In genomic region chr17:25911816-25912215, GRCm38 (mm10) we compare ENCODE assay signal across 8 mouse cellular contexts. TPM values are rescaled to one million over a fixed set of nuclear protein-coding genes. Genes with fewer than 3 reads are reported as not detected.
DNase-seq lines count a peak whose midpoint lies in the region; TF ChIP-seq lines count a peak whose summit lies in the region.
"Had no signal": no experiment of that assay in that cellular context is flagged by ENCODE, and none has a peak within 500 bp of the region (broad histone marks: within the 10 kb centered on the region; RNA-seq: fewer than 3 reads in every experiment).

No protein-coding gene starts in this region.

- H3K9me3 ChIP-seq in midbrain, embryonic 10.5 days (replicated peaks): no peaks in the 10 kb centered on the region

- H3K9ac ChIP-seq in liver, adult 2 months (ENCODE audit: low read depth, low read length): no peak overlapping the region

- H3ac ChIP-seq in myocyte (ENCODE audit: control insufficient read depth, insufficient read length): no peak overlapping the region

- no peak for TF ChIP-seq POLR2A in liver, adult 2 months (IDR thresholded peaks at IDR 0.05; ENCODE audit: extremely low read depth, insufficient read depth, low read length)
- TF ChIP-seq POLR2A in myocyte (IDR thresholded peaks at IDR 0.05; ENCODE audit: insufficient read length, low read depth): no peak

- TF ChIP-seq CTCF in liver, adult 2 months (IDR thresholded peaks at IDR 0.05; ENCODE audit: low read depth, low read length): no peak

- DNase-seq in liver, adult 2 months (ENCODE audit: extremely low read depth, low read depth, low spot score): peak; percentile 71
- no peak for DNase-seq in liver
- DNase-seq in brain, adult 2 months (ENCODE audit: low read depth, low spot score): peak; percentile 93
- DNase-seq in heart, postnatal 10 days: peak; percentile 33 to 54
- DNase-seq in frontal cortex, postnatal 10 days (ENCODE audit: low spot score in 2 of 2): no peak
- no peak for DNase-seq in midbrain, embryonic 10.5 days (ENCODE audit: low spot score)

- H3K4me1 ChIP-seq in liver, adult 2 months (ENCODE audit: control insufficient read depth, insufficient read depth, low read length): peaks cover 20% of the 10 kb centered on the region
- H3K4me1 ChIP-seq in midbrain, embryonic 10.5 days: no peaks in the 10 kb centered on the region

- H3K79me2 ChIP-seq in liver, adult 2 months (ENCODE audit: control insufficient read depth, insufficient read depth, low read length): peaks cover 30% of the 10 kb centered on the region
- H3K79me2 ChIP-seq in myocyte (ENCODE audit: control insufficient read depth, insufficient read depth): peaks cover 62% of the 10 kb centered on the region

- WGBS in liver, adult 2 months: 62% methylated on average over 4 of the region's 4 CpGs
- WGBS in midbrain, embryonic 10.5 days: 94% methylated on average over 4 of the region's 4 CpGs

- peak overlapping the region; percentile 10 for H3K4me2 ChIP-seq in myocyte (ENCODE audit: low read depth)

- no peaks in the 10 kb centered on the region for H3K27me3 ChIP-seq in liver, adult 2 months (ENCODE audit: control insufficient read depth, insufficient read depth, low read length)
- no peaks in the 10 kb centered on the region for H3K27me3 ChIP-seq in myocyte (ENCODE audit: control insufficient read depth, insufficient read depth, insufficient read length)
- no peaks in the 10 kb centered on the region for H3K27me3 ChIP-seq in midbrain, embryonic 10.5 days (ENCODE audit: low read depth, poor library complexity, severe bottlenecking)

- intact Hi-C loops in heart, postnatal 10 days (cut with DNase I): no loop called here

- no peak overlapping the region for H3K27ac ChIP-seq in liver, adult 2 months (replicated peaks; ENCODE audit: insufficient read depth, low read depth, low read length)
- no peak overlapping the region for H3K27ac ChIP-seq in midbrain, embryonic 10.5 days (replicated peaks)

- no peak overlapping the region for H3K4me3 ChIP-seq in liver, adult 2 months (ENCODE audit: insufficient read depth, low read depth, low read length)
- no peak overlapping the region for H3K4me3 ChIP-seq in myocyte
- no peak overlapping the region for H3K4me3 ChIP-seq in midbrain, embryonic 10.5 days

- H3K36me3 ChIP-seq in liver, adult 2 months (ENCODE audit: control insufficient read depth, insufficient read depth, low read length): no peaks in the 10 kb centered on the region
- H3K36me3 ChIP-seq in myocyte (ENCODE audit: control insufficient read depth, insufficient read depth): no peaks in the 10 kb centered on the region
- peaks cover 19% of the 10 kb centered on the region for H3K36me3 ChIP-seq in midbrain, embryonic 10.5 days

TF ChIP-seq in myocyte, 11 proteins besides CTCF, POLR2A, EP300 and RAD21:
- no peak for TF ChIP-seq TCF12 (IDR thresholded peaks at IDR 0.05; ENCODE audit: insufficient read depth, poor library complexity, severe bottlenecking)
- TF ChIP-seq REST (IDR thresholded peaks at IDR 0.05; ENCODE audit: insufficient read depth, insufficient read length): no peak
- no peak for TF ChIP-seq SRF (IDR thresholded peaks at IDR 0.05; ENCODE audit: control insufficient read depth, insufficient read length, low read depth)
- no peak for TF ChIP-seq MYOG (IDR thresholded peaks at IDR 0.05; ENCODE audit: control insufficient read depth in 1 of 3, insufficient read depth in 1 of 3, insufficient read length in 2 of 3, low read depth in 2 of 3)
- TF ChIP-seq TCF3 (IDR thresholded peaks at IDR 0.05; ENCODE audit: insufficient read length, low read depth): no peak
- no peak for TF ChIP-seq CEBPB (IDR thresholded peaks at IDR 0.05; ENCODE audit: insufficient read depth, poor library complexity, severe bottlenecking)
- no peak for TF ChIP-seq MAX (IDR thresholded peaks at IDR 0.05; ENCODE audit: low read depth)
- no peak for TF ChIP-seq USF1 (IDR thresholded peaks at IDR 0.05; ENCODE audit: low read depth)
- TF ChIP-seq MYOD1 (IDR thresholded peaks at IDR 0.05; ENCODE audit: control insufficient read depth in 1 of 3, insufficient read length in 2 of 3, low read depth in 2 of 3): no peak
- TF ChIP-seq POLR2AphosphoS2 (IDR thresholded peaks at IDR 0.05; ENCODE audit: insufficient read length, low read depth): no peak
- no peak for TF ChIP-seq E2F4 (IDR thresholded peaks at IDR 0.05; ENCODE audit: insufficient read depth)

RNA-seq across cellular contexts. Expression of gene Rab40c, which starts 7.7 kb away (rescaled TPM):
- total RNA-seq in liver, adult 2 months (2014; rRNA removed): 6.1 and 7.2 TPM in 2 replicates
- polyA plus RNA-seq in liver, adult 2 months (2012; rRNA removed): 22.8 and 24.1 TPM in 2 replicates
- 10 to 100 TPM; 13.4 to 18.8 TPM for total RNA-seq in heart, postnatal 10 days (2021)
- polyA plus RNA-seq in myocyte (2012; fragmentation: generic; extraction: Trizol): 18.3 TPM
- polyA plus RNA-seq in midbrain, embryonic 10.5 days (2016; fragmentation: Nextera tagmentation; extraction: Ambion mirVana): 29.8 and 33.6 TPM in 2 replicates

RNA-seq across cellular contexts. Expression of gene Wfikkn1, which starts 31.2 kb away (rescaled TPM):
- total RNA-seq in liver, adult 2 months (2014; rRNA removed): 0.07 and 0.09 TPM in 2 replicates
- 0.24 and 0.92 TPM in 2 replicates for polyA plus RNA-seq in liver, adult 2 months (2012; rRNA removed)
- under 1 TPM; 0.62 to 0.96 TPM for total RNA-seq in heart, postnatal 10 days (2021)
- 0.25 TPM for polyA plus RNA-seq in myocyte (2012; fragmentation: generic; extraction: Trizol)
- 6.1 and 19.7 TPM in 2 replicates for polyA plus RNA-seq in midbrain, embryonic 10.5 days (2016; fragmentation: Nextera tagmentation; extraction: Ambion mirVana)

RNA-seq across cellular contexts. Expression of gene Pigq, which starts 32.9 kb away (rescaled TPM):
- total RNA-seq in liver, adult 2 months (2014; rRNA removed): 11.5 and 16.0 TPM in 2 replicates
- 51.6 and 52.5 TPM in 2 replicates for polyA plus RNA-seq in liver, adult 2 months (2012; rRNA removed)
- total RNA-seq in heart, postnatal 10 days (2021): 10 to 100 TPM; 76.6 to 78.5 TPM
- polyA plus RNA-seq in myocyte (2012; fragmentation: generic; extraction: Trizol): 46.3 TPM
- polyA plus RNA-seq in midbrain, embryonic 10.5 days (2016; fragmentation: Nextera tagmentation; extraction: Ambion mirVana): 64.8 and 67.8 TPM in 2 replicates

RNA-seq across cellular contexts. Expression of gene Nhlrc4, which starts 32.9 kb away (rescaled TPM):
- total RNA-seq in liver, adult 2 months (2014; rRNA removed): 1.2 TPM in 1 of 2 replicates, not detected in the other
- polyA plus RNA-seq in liver, adult 2 months (2012; rRNA removed): 0.04 TPM in 1 of 2 replicates, not detected in the other
- not detected for total RNA-seq in heart, postnatal 10 days (2021)
- 0.17 TPM for polyA plus RNA-seq in myocyte (2012; fragmentation: generic; extraction: Trizol)
- polyA plus RNA-seq in midbrain, embryonic 10.5 days (2016; fragmentation: Nextera tagmentation; extraction: Ambion mirVana): 0.34 TPM in 1 of 2 replicates, not detected in the other
- total RNA-seq: layer of hippocampus, postnatal 14 days had no signal

RNA-seq across cellular contexts. Expression of gene Mettl26, which starts 36.9 kb away (rescaled TPM):
- total RNA-seq in liver, adult 2 months (2014; rRNA removed): 129 and 131 TPM in 2 replicates
- polyA plus RNA-seq in liver, adult 2 months (2012; rRNA removed): 415 and 439 TPM in 2 replicates
- total RNA-seq in heart, postnatal 10 days (2021): 10 to 100 TPM; 15.4 to 15.7 TPM
- 23.6 TPM for polyA plus RNA-seq in myocyte (2012; fragmentation: generic; extraction: Trizol)
- 74.3 and 80.4 TPM in 2 replicates for polyA plus RNA-seq in midbrain, embryonic 10.5 days (2016; fragmentation: Nextera tagmentation; extraction: Ambion mirVana)

Comparison
In these comparisons a context has a peak if more than half of its experiments do, and no peak if none do; other contexts are left out.
1. DNase-seq: peak in liver, adult 2 months (single experiment), brain, adult 2 months (single experiment) and heart, postnatal 10 days (2 of 2); none in liver (single experiment), frontal cortex, postnatal 10 days (0 of 2) and midbrain, embryonic 10.5 days (single experiment).